Mouse (Mus musculus): ENCODE results near the gene Plxnb2.

The Plxnb2 gene

DNA sequence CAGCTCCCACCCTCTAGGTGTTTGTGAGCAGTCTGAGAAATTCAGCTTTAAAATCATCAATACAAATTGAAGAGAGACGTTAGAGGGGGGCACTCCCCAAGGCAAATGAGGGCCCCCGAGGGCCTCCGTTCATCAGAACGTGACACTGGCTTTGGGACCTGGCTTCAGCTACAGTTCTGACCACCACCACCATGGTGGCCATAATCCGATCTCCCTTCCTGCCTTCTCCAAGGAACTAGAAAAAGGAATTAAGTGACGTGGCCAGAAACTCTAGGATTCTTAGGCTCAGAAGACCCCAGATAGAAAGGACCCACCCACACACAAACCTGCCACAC lies 991 bp downstream of the Plxnb2 start:
- DNase-seq (ENCODE audit: inconsistent ontology term): no peak

DNA sequence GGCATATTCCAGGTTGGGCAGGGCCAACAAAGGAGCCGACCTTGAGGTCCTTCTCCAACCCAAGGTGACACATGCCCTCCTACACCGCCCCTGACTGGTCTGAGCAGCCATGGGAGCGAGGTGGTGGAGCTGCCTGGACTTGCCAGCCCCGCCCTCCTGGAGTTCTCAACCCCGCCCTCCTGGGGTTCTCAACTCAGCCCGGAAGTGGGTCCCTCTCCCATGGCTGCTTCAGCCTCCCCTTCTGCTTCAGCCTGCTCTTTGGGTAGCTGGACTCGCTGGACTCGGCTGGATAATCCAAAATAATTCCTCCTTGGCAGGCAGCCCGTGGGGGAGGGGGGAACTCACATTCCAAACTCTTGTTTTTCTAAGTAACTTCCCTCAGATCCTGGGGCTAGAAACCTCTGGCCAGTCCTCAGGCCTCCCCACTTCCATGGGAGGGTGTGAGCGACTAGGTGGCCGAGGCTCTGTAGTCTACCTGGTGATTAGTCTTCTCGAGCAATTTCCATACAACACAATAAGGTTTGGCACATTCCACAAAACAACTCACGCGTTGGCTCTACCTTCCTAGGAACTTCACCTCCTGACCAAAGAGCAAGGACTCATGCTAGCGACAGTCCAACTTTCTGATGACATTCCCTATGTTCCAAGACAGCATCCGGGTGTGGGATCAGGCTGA lies 1.5 kb downstream of the Plxnb2 start:
- DNase-seq (ENCODE audit: inconsistent ontology term): peak; percentile 94

DNA sequence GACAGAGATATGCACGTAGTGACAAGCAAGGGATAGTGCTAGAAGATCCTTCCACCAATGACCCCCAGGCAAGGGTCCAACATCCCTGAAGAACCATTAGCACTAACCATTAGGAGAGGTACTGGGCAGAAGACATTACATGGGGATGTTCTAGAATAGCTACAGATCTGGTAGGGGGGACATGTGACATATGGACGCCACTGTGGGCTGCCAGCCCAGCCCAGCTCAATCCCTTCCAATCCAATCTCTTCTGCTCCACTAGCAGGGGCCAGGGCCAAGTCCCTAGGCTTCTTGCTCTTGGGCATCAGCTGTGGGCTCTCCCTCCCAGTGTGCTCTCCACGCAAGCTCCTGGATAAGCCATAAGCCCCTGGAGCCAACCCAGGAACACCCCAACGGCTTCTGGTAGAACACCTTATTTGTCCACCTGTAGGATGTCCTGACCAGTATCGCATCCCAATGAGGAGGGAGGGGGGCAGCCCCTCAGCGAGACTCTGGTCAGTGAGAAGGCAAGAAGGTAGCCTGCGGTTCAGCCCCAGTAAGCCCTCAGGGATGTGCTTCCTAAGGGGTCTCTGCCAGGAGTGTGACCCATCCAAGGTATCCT lies 2.2 kb downstream of the Plxnb2 start:
- peak; percentile 51 for DNase-seq (ENCODE audit: inconsistent ontology term)

GRCm38 (mm10) chr15:89177576-89178259 lies 2.9 kb downstream of the Plxnb2 start:
- no peak for DNase-seq (ENCODE audit: inconsistent ontology term)

GRCm38 (mm10) chr15:89177121-89177520 lies 3.5 kb downstream of the Plxnb2 start:
- peak; percentile 81 for DNase-seq (ENCODE audit: inconsistent ontology term)

DNA sequence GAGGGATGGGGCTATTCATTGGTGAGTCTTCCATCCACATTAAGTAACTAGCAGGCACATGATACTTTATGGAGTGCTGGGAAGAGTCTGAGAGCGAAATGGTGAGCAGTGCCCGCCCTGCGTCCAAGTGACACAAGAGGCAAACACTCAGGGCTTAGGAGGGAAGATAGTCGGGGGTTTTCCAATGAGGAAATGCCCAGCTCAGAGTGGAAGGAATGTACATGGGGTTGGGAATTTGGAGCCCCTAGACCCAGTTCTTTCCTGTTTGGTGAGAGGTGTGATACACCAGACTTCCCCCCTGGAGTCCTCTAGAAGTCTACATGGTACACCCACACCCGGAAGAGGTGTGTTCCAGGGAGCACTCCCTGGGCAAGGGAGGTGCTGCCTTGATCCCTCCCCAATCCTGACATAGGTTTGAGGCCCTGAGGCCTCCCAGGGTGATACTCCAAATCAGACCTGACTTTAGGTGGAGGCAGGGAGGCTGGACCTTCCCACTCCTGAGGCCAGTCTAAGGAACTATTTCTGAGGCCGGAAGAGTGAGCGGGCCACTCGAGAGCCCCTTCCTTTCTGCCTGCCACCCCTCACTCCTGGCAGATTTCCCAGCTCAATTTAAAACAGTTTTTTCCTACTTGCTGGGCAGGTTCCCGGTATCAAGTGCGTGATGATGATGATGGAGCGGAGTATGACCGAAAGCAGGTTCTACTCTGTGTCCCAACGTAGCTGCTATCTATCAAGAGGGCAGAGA lies 5.0 kb downstream of the Plxnb2 start:
- DNase-seq (ENCODE audit: inconsistent ontology term): no peak

DNA sequence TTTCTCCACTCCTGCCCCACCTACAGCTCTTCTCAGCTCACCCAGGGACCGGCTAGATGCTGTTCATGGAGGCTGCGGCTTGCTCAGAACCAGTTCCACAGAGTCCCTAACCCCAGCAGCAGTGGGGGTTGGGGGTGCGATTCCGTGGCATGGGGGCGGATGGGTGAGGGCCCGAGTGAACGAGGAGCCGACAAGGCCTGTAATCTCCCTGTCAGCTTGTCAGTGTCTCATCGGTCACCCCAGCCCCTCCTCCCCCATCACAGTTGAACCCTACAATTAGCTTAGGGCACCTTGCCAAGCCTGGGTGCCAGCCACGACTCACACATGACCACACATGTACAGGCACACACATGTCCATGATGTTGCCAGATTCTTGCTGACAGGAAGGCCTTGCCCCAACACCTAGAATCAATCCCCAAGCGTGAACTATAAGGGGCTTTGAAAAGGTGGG lies 5.7 kb downstream of the Plxnb2 start:
- DNase-seq (ENCODE audit: inconsistent ontology term): no peak

- DNase-seq (ENCODE audit: inconsistent ontology term): peak; percentile 48
Observed at GRCm38 (mm10) chr15:89173906-89174214, 6.7 kb downstream of the Plxnb2 start.

DNA sequence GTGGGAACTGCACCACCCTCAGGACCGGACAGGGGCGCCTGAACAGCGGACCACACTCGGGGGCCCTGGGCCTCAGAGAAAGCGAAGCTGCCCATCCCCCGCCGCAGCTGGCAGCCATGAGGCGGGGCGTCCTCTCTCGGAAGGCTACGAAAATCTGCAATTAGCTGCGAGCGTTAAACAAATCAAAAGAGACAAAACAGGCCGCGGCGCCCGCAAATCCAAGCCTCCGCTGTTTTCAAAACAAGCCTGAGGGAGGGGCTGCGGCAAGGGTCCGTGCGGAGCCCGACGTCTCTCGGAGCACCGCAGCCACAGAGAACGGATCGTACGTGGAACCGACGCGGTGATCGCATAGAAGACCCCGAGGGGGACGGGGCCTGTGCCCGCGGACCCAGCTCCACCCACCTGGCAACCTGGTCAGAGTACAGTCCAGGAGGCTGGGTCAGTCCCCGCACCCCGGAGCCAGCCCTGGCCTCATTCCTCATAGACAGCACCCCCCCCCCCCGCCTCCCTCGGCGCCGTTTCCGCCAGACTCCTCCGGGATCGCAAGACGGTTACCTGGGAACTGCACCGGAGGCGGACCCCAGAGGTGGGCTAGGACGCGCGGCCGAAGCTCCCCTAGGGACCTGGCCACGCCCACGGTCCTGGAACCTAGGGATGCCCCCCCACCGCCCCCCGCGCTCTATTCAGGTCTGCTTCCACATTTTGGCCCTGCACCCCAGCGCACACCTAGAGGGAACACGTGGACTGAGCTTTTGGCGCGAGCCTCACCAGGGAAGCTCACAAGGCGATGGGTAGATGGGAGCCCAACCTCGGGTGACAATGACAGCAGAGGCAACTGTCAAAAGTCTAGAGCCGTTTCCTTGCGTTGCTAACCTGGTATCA lies 7.3 kb downstream of the Plxnb2 start:
- peak; percentile 56 for DNase-seq (ENCODE audit: inconsistent ontology term)

GRCm38 (mm10) chr15:89172276-89172935 lies 8.2 kb downstream of the Plxnb2 start:
- DNase-seq (ENCODE audit: inconsistent ontology term): peak; percentile 79

- no peak for DNase-seq (ENCODE audit: inconsistent ontology term)
Observed at GRCm38 (mm10) chr15:89171526-89172051, 9.0 kb downstream of the Plxnb2 start.

DNA sequence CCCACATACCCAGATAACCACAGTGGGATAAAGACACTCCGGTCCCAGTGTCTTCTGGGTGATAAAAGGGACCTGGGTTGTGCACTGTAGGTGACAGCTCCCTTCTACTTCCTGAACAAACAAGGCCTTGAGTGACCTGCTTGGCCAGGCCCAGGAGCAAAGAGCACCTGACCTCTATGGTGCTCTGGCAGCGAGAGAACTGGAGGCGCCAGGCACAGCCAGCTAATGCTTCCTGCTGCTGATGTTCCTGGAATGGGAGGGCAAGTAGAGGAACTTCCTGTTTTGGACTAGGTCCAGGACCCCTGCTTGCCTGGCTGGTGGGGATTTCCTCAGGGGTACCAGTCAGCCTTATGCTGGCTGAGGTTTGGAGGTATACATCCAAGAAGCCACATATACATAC lies 10.5 kb downstream of the Plxnb2 start:
- DNase-seq (ENCODE audit: inconsistent ontology term): no peak

GRCm38 (mm10) chr15:89169431-89169830 lies 11.2 kb downstream of the Plxnb2 start:
- DNase-seq (ENCODE audit: inconsistent ontology term): peak; percentile 99

DNA sequence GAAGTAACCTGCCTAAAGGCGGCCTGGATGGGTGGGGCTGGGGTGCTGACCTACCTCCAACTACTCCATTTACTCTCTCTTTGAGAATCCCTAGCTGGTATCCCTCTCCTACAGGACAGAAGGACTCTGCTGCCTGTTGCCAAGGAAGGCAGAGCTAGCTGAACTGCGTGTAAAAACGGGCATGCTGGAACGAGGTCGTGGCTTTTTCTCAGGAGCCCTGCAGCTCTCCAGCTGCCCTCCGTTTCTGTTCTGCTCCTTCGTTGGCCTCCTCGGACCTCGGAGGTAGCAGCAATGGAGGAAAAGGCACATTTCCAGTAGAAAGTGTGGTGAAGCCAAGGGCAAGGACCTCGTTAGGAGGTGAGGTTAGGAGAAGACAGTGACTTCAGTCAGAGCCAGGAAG lies 11.7 kb downstream of the Plxnb2 start:
- DNase-seq (ENCODE audit: inconsistent ontology term): no peak

- DNase-seq (ENCODE audit: inconsistent ontology term): no peak
Observed at GRCm38 (mm10) chr15:89165478-89165877, 15.1 kb downstream of the Plxnb2 start.

GRCm38 (mm10) chr15:89161397-89161796 lies 19.2 kb downstream of the Plxnb2 start:
- no peak for DNase-seq (ENCODE audit: inconsistent ontology term)

GRCm38 (mm10) chr15:89158516-89158915 lies 22.1 kb downstream of the Plxnb2 start:
- no peak for DNase-seq (ENCODE audit: inconsistent ontology term)

- DNase-seq (ENCODE audit: inconsistent ontology term): peak; percentile 72
Observed at GRCm38 (mm10) chr15:89157954-89158353, 22.6 kb downstream of the Plxnb2 start.

DNA sequence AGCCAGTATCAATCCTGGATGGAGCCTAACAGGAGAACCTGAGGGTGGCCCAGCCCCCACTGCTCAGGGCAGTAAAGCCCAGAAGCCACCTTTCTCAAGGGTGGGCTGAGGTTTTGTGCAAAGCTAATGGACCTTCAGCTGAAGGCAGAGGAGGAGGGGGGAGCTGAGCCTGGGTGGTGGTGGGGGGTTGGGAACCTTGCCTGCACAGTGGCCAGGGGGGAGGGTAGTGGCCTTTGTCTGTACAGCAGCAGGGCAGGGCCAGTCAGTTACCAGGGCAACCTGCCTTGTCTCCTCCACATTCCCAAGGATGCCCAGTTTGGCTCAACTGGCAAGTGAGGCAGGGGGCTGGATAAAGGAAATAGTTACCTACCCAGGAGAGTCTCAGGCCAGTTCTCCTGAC lies 28.3 kb downstream of the Plxnb2 start:
- DNase-seq (ENCODE audit: inconsistent ontology term): no peak

GRCm38 (mm10) chr15:89150041-89150390 lies 30.6 kb downstream of the Plxnb2 start:
- peak; percentile 68 for DNase-seq (ENCODE audit: inconsistent ontology term)

Measured in Muller cell, postnatal 12 days (primary cell).